Mouse (Mus musculus): ENCODE results near the gene Soga1. TPM values are rescaled to one million over a fixed set of nuclear protein-coding genes. Genes with fewer than 3 reads are reported as not detected.

Soga1 gene
- polyA plus RNA-seq, 1 experiment from 2014 or later: 13.1 TPM

DNA sequence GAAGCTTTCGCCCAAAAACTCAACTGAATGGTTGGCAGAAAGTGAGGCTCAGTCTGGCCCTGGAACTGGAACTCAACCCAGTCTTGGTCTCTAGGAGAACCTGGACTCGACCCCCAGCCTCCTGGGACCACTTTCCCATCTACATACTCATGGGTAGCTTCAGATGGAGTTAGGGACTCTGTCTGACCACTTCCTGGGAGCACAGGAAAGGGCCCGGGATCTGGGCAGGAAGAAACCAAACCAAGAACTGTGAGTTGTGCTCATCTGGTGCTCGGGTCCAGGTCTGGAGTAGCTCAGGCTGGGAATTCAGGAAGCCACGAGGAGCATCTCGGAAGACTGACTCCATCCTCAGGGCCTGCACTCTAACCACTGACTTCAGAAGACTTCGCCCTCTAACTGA, 2.5 kb downstream of the Soga1 start:
- Histone ChIP-seq H3K27ac (replicated peaks; ENCODE audit: low read depth, low read length) (no peak overlapping the region), H3K4me3 (replicated peaks; ENCODE audit: low read depth, low read length) (peak overlapping the region; percentile 96), H3K9ac (replicated peaks; ENCODE audit: low read length) (peak overlapping the region; percentile 98), H3K27me3 (ENCODE audit: control insufficient read depth, insufficient read depth, low read length) (no peaks in the 10 kb centered on the region), H3K36me3 (ENCODE audit: control insufficient read depth, insufficient read depth, low read length) (peaks cover 14% of the 10 kb centered on the region), H3K9me3 (ENCODE audit: control insufficient read depth, low read length) (no peaks in the 10 kb centered on the region), H3K4me2 (ENCODE audit: low read length) (peak overlapping the region; percentile 100), H3K4me1 (ENCODE audit: control insufficient read depth, insufficient read depth, low read length) (peaks cover 65% of the 10 kb centered on the region)
- no peak for ATAC-seq (ENCODE audit: low FRiP score, low TSS enrichment)
- 87% methylated on average over 7 of the region's 7 CpGs for WGBS
- no peak for DNase-seq

GRCm38 (mm10) chr2:157075685-157076084, 3.4 kb downstream of the Soga1 start:
- Histone ChIP-seq H3K4me3 (replicated peaks; ENCODE audit: low read depth, low read length) (peak overlapping the region; percentile 96), H3K4me1 (ENCODE audit: control insufficient read depth, insufficient read depth, low read length) (peaks cover 73% of the 10 kb centered on the region), H3K9ac (replicated peaks; ENCODE audit: low read length) (peak overlapping the region; percentile 37; the same call in 1 of the 2 replicates), H3K9me3 (ENCODE audit: control insufficient read depth, low read length) (no peaks in the 10 kb centered on the region), H3K27ac (replicated peaks; ENCODE audit: low read depth, low read length) (no peak overlapping the region), H3K27me3 (ENCODE audit: control insufficient read depth, insufficient read depth, low read length) (no peaks in the 10 kb centered on the region), H3K4me2 (ENCODE audit: low read length) (peak overlapping the region; percentile 100), H3K36me3 (ENCODE audit: control insufficient read depth, insufficient read depth, low read length) (peaks cover 14% of the 10 kb centered on the region)
- 61% methylated on average over 3 of the region's 3 CpGs for WGBS
- DNase-seq: no peak
- no peak for ATAC-seq (ENCODE audit: low FRiP score, low TSS enrichment)

GRCm38 (mm10) chr2:157075226-157075625, 3.8 kb downstream of the Soga1 start:
- ATAC-seq (ENCODE audit: low FRiP score, low TSS enrichment) (no peak), DNase-seq (no peak)
- Histone ChIP-seq H3K4me2 (ENCODE audit: low read length) (peak overlapping the region; percentile 100), H3K4me3 (replicated peaks; ENCODE audit: low read depth, low read length) (peak overlapping the region; percentile 96), H3K27me3 (ENCODE audit: control insufficient read depth, insufficient read depth, low read length) (no peaks in the 10 kb centered on the region), H3K36me3 (ENCODE audit: control insufficient read depth, insufficient read depth, low read length) (peaks cover 14% of the 10 kb centered on the region), H3K9me3 (ENCODE audit: control insufficient read depth, low read length) (no peaks in the 10 kb centered on the region), H3K4me1 (ENCODE audit: control insufficient read depth, insufficient read depth, low read length) (peaks cover 77% of the 10 kb centered on the region), H3K27ac (replicated peaks; ENCODE audit: low read depth, low read length) (no peak overlapping the region), H3K9ac (replicated peaks; ENCODE audit: low read length) (peak overlapping the region; percentile 37; the same call in 1 of the 2 replicates)
- WGBS: 90% methylated on average over 3 of the region's 3 CpGs

DNA sequence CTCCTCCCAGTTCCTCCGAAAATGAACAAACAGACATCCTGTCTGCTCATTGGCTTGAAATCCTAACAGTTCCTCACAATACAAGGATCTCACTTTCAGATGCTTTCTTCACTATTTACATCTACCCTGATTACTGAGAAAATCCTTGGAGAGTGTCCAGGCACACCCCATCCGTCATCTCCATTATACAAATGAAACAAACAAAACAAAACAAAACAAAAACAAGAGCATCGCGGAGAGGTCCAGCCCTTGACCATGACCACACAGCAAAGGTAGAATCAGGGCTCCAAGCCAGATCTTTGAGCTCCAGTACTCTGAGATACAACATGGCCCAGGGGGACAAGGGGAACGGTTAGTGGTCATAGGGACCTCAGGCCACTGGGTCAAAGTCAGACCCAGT, 4.3 kb downstream of the Soga1 start:
- Histone ChIP-seq H3K9ac (replicated peaks; ENCODE audit: low read length) (peak overlapping the region; percentile 37; the same call in 1 of the 2 replicates), H3K4me3 (replicated peaks; ENCODE audit: low read depth, low read length) (peak overlapping the region; percentile 96; the same call in 1 of the 2 replicates), H3K27ac (replicated peaks; ENCODE audit: low read depth, low read length) (0 out of 2 replicates have a peak overlapping the region, but pooled peaks have one; percentile 3), H3K27me3 (ENCODE audit: control insufficient read depth, insufficient read depth, low read length) (no peaks in the 10 kb centered on the region), H3K4me2 (ENCODE audit: low read length) (peak overlapping the region; percentile 100), H3K4me1 (ENCODE audit: control insufficient read depth, insufficient read depth, low read length) (peaks cover 77% of the 10 kb centered on the region), H3K36me3 (ENCODE audit: control insufficient read depth, insufficient read depth, low read length) (peaks cover 14% of the 10 kb centered on the region), H3K9me3 (ENCODE audit: control insufficient read depth, low read length) (no peaks in the 10 kb centered on the region)
- DNase-seq: no peak
- no peak for ATAC-seq (ENCODE audit: low FRiP score, low TSS enrichment)
- 79% methylated on average over 5 of the region's 5 CpGs for WGBS

DNA sequence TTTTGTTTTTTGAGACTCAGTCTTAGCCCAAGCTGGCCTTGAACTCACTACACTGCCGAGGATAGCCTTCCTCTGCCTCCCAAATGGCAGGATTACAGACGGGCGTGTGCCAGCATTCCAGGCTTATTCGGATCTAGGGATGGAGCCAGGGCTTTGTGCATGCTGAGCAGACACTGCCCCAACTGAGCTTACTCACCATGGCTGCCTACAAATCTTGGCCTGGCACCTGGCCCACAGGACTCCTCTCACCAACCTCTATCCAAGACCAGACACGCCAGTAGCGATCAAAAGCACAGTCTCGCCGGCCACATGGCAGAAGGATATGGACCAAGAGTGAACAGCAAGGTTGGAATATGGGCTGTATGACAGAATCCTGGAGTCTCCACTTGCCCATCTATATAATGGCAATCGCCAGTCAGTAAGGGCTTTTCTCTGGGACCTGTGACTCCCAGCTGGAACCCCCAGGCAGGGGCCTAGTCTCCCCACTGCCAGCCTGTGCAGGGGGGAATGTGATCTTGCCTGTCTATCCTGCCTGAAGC, 4.8 kb downstream of the Soga1 start:
- Histone ChIP-seq H3K4me1 (ENCODE audit: control insufficient read depth, insufficient read depth, low read length) (peaks cover 80% of the 10 kb centered on the region), H3K4me3 (replicated peaks; ENCODE audit: low read depth, low read length) (no peak overlapping the region), H3K27ac (replicated peaks; ENCODE audit: low read depth, low read length) (peak overlapping the region; percentile 3; the same call in 1 of the 2 replicates), H3K4me2 (ENCODE audit: low read length) (peak overlapping the region; percentile 100), H3K27me3 (ENCODE audit: control insufficient read depth, insufficient read depth, low read length) (no peaks in the 10 kb centered on the region), H3K9ac (replicated peaks; ENCODE audit: low read length) (peak overlapping the region; percentile 37; the same call in 1 of the 2 replicates), H3K9me3 (ENCODE audit: control insufficient read depth, low read length) (no peaks in the 10 kb centered on the region), H3K36me3 (ENCODE audit: control insufficient read depth, insufficient read depth, low read length) (peaks cover 14% of the 10 kb centered on the region)
- DNase-seq: peak; percentile 45
- no peak for ATAC-seq (ENCODE audit: low FRiP score, low TSS enrichment)
- WGBS: 69% methylated on average over 9 of the region's 9 CpGs

GRCm38 (mm10) chr2:157073378-157074052, 5.5 kb downstream of the Soga1 start:
- no peak overlapping the region for H3K9ac ChIP-seq (replicated peaks; ENCODE audit: low read length)
- H3K9me3 ChIP-seq (ENCODE audit: control insufficient read depth, low read length): no peaks in the 10 kb centered on the region
- H3K27me3 ChIP-seq (ENCODE audit: control insufficient read depth, insufficient read depth, low read length): no peaks in the 10 kb centered on the region
- H3K36me3 ChIP-seq (ENCODE audit: control insufficient read depth, insufficient read depth, low read length): peaks cover 14% of the 10 kb centered on the region
- H3K4me1 ChIP-seq (ENCODE audit: control insufficient read depth, insufficient read depth, low read length): peaks cover 88% of the 10 kb centered on the region
- ATAC-seq (ENCODE audit: low FRiP score, low TSS enrichment): no peak
- no peak for DNase-seq
- no peak overlapping the region for H3K4me3 ChIP-seq (replicated peaks; ENCODE audit: low read depth, low read length)
- WGBS: 69% methylated on average over 9 of the region's 9 CpGs
- no peak overlapping the region for H3K4me2 ChIP-seq (ENCODE audit: low read length)
- H3K27ac ChIP-seq (replicated peaks; ENCODE audit: low read depth, low read length): no peak overlapping the region

GRCm38 (mm10) chr2:157072316-157072990, 6.6 kb downstream of the Soga1 start:
- no peak overlapping the region for H3K27ac ChIP-seq (replicated peaks; ENCODE audit: low read depth, low read length)
- ATAC-seq (ENCODE audit: low FRiP score, low TSS enrichment) (no peak), DNase-seq (no peak)
- H3K36me3 ChIP-seq (ENCODE audit: control insufficient read depth, insufficient read depth, low read length): peaks cover 14% of the 10 kb centered on the region
- WGBS: 70% methylated on average over 9 of the region's 9 CpGs
- H3K4me2 ChIP-seq (ENCODE audit: low read length): no peak overlapping the region; the same call in 1 of the 2 replicates
- H3K27me3 ChIP-seq (ENCODE audit: control insufficient read depth, insufficient read depth, low read length): no peaks in the 10 kb centered on the region
- H3K9ac ChIP-seq (replicated peaks; ENCODE audit: low read length): no peak overlapping the region
- H3K4me1 ChIP-seq (ENCODE audit: control insufficient read depth, insufficient read depth, low read length): peaks cover 85% of the 10 kb centered on the region
- no peaks in the 10 kb centered on the region for H3K9me3 ChIP-seq (ENCODE audit: control insufficient read depth, low read length)
- H3K4me3 ChIP-seq (replicated peaks; ENCODE audit: low read depth, low read length): no peak overlapping the region

- 76% methylated on average over 2 of the region's 2 CpGs for WGBS
- DNase-seq: no peak
- no peaks in the 10 kb centered on the region for H3K9me3 ChIP-seq (ENCODE audit: control insufficient read depth, low read length)
- peaks cover 14% of the 10 kb centered on the region for H3K36me3 ChIP-seq (ENCODE audit: control insufficient read depth, insufficient read depth, low read length)
- H3K27me3 ChIP-seq (ENCODE audit: control insufficient read depth, insufficient read depth, low read length): no peaks in the 10 kb centered on the region
- peaks cover 76% of the 10 kb centered on the region for H3K4me1 ChIP-seq (ENCODE audit: control insufficient read depth, insufficient read depth, low read length)
- H3K4me2 ChIP-seq (ENCODE audit: low read length): no peak overlapping the region
- no peak overlapping the region for H3K4me3 ChIP-seq (replicated peaks; ENCODE audit: low read depth, low read length)
- ATAC-seq (ENCODE audit: low FRiP score, low TSS enrichment): no peak
- H3K9ac ChIP-seq (replicated peaks; ENCODE audit: low read length): no peak overlapping the region
- no peak overlapping the region for H3K27ac ChIP-seq (replicated peaks; ENCODE audit: low read depth, low read length)
These were observed 7.5 kb downstream of the Soga1 start for GRCm38 (mm10) chr2:157071556-157071955.
